Mouse (Mus musculus): ENCODE measurements around the gene Dmbt1.

DNA sequence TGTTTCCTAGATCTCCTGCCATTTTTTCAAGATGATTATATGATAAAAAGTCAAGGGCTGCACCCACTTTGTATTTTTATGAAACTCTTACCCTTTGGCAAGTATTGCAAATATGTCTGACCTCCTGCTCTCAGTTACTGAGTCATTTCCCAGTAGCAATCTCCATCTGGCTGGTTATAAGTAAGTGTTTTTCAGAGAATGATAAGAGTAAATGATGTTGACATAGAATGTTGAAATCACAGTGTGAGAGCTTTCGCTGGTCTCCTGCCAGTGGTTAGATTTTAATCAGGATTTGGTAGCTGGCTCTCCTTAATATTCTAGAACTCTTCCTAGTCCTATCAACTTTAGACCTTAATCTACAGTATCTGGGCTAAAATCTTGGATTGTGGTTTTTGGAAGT is 20.0 kb upstream of the Dmbt1 start:
- TF ChIP-seq POLR2AphosphoS2 (IDR thresholded peaks at IDR 0.05; ENCODE audit: low read length): no peak
- no peak for TF ChIP-seq TAL1 (IDR thresholded peaks at IDR 0.05; ENCODE audit: low read length)
- no peak for TF ChIP-seq CTCF (IDR thresholded peaks at IDR 0.05 in 2 of 3, conservative IDR thresholded peaks at IDR 0.05 in 1 of 3; ENCODE audit: control insufficient read depth in 1 of 3, insufficient read depth in 1 of 3, low read depth in 2 of 3, low read length in 3 of 3, poor library complexity in 1 of 3, severe bottlenecking in 1 of 3)
- TF ChIP-seq TCF12 (IDR thresholded peaks at IDR 0.05; ENCODE audit: low read depth, low read length): no peak
- TF ChIP-seq USF2 (IDR thresholded peaks at IDR 0.05; ENCODE audit: borderline replicate concordance in 1 of 2, insufficient read depth in 1 of 2, low read depth in 1 of 2, low read length in 2 of 2): no peak
